Mouse (Mus musculus): ENCODE measurements at regions not wholly inside any gene's neighbourhood (a gene's known extent, or its start where the extent isn't known, plus 50 kb on each side); places are given as distances from the start of the nearest gene placed in this dataset.

DNA sequence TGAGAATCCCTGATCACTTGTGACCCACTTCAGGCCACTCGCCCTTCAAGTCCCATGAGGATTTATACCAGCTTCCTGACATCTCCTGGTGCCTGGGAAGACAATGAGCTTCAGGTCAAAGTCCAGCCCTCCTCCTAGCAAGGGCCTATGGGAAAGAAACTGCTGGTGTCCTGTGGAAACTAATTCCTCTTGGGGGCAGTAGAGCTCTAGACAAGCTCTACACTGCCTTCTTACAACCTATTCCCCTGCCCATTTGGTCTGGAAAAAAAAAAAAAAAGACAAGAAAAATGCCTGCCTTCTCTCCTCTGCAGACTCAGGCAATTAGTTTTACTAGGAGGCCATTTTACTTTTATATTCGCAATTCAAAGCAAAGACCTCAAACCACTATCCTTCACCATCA, 132.6 kb upstream of the Olfr1324 start:
- TF ChIP-seq POLR2A (IDR thresholded peaks at IDR 0.05; ENCODE audit: extremely low read depth, insufficient read depth, low read length) (no peak), CTCF (IDR thresholded peaks at IDR 0.05; ENCODE audit: extremely low read depth, insufficient read depth, low read length) (no peak)
